Mouse (Mus musculus): ENCODE measurements around the gene Mrps33.

Mrps33 gene

DNA sequence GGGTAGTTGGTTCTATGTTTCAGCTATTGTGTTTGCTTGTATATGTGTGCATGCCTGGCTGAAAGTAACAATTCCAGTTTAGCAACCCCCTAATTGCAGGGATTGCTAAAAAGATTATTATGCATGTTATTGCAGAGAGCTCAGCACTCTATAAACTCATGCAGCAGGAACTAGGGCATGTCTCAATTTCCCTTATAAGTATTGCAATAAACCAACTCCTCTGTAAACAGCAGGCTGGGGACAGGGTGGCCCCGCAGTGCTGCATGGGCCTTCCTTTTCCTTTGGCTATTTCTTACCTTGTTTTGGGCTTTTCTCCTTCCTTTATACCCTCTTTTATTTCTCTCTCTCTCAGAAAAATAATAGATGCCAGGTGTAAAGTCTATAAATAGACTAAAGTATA, 32.3 kb downstream of the Mrps33 start:
- no peak for DNase-seq

DNA sequence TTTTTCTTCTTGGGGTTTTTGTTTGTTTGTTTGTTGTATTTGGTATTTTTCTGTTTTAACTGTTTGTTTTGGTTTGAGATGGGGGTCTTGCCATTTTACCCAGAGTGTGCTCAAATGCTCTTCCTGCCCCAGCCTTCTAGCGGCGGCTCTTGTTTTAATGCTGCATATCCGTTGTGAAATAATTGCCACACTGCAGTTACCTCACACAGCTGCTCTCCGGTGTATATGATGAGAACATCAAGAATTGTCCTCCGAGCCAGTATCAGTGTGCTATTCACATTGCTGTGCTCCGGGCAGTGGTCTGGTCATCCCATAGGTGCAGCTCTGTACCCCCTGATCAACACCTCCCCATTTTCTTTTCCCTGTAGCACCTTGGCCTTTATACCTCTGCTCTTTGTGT, 34.5 kb downstream of the Mrps33 start:
- DNase-seq, result no peak

- DNase-seq, result no peak
Observed at GRCm38 (mm10) chr6:39775029-39775428, 35.8 kb downstream of the Mrps33 start.

DNA sequence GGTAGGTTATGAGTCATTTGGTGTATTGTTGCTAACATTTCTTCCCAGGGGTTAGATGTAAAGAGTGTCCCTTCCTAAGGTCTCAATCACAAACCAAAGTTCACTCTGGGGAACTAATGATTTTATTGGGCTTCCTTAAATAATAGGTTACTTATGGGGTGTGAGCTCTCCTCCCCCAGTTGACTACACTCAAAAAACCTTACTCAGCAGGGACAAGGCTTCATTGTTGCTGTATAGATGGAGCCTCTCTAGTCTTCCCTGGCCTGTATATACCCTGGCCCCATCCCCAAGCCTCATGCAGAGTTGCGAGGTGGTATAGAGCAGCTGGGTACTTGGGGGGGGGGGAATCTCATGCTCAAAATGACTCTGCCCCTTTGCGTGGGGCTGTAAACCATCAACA, 53.6 kb downstream of the Mrps33 start:
- no peak for DNase-seq

Measured in cerebellum, postnatal 25 days (tissue).